Mouse (Mus musculus) heart, adult 2 months (tissue): ENCODE measurements around the gene Hist1h3b. TPM values are rescaled to one million over a fixed set of nuclear protein-coding genes. Genes with fewer than 3 reads are reported as not detected.

Experiments
- DNase-seq, 2 experiments: peaks; one replicate each; pipeline ENCODE4 v3.0.0; 2021
- H3K27ac ChIP-seq: fragments of 200-600 bp; 2 replicates; pipeline ENCODE4 v1.8.1; 2022
- H3K27me3 ChIP-seq: fragments of 200-500 bp; 2 replicates; pipeline ENCODE4 v1.6.1; 2012; ENCODE audit warnings: mild to moderate bottlenecking, low read length, inconsistent platforms, mixed read lengths; ENCODE audit not compliant: control insufficient read depth, insufficient read depth
- H3K36me3 ChIP-seq: fragments of 200-500 bp; 2 replicates; pipeline ENCODE4 v1.6.1; 2012; ENCODE audit warnings: low read length, inconsistent platforms; ENCODE audit not compliant: control insufficient read depth, insufficient read depth
- H3K4me1 ChIP-seq: fragments of 200-500 bp; 2 replicates; pipeline ENCODE4 v1.6.1; 2011; ENCODE audit warnings: low read length; ENCODE audit not compliant: control insufficient read depth, insufficient read depth
- H3K4me3 ChIP-seq: fragments of 200-600 bp; 2 replicates; pipeline ENCODE4 v1.8.1; 2022
- H3K79me2 ChIP-seq: fragments of 200-500 bp; replicated peaks from 2 replicates; pipeline ENCODE4 v1.6.1; 2012; ENCODE audit warnings: mild to moderate bottlenecking, inconsistent platforms, low read length, moderate library complexity, mixed read lengths; ENCODE audit not compliant: control insufficient read depth, insufficient read depth
- H3K9ac ChIP-seq: fragments of 200-500 bp; 2 replicates; pipeline ENCODE4 v1.6.1; 2012; ENCODE audit warnings: low read depth, mild to moderate bottlenecking, control low read depth, inconsistent platforms, low read length, mixed read lengths
- CTCF ChIP-seq: fragments of 200-600 bp; IDR thresholded peaks from 2 replicates; pipeline ENCODE4 v1.8.1; 2022; ENCODE audit warnings: antibody characterized with exemption, mild to moderate bottlenecking, moderate library complexity
- EP300 ChIP-seq: fragments of 200-500 bp; IDR thresholded peaks from 2 replicates; pipeline ENCODE4 v1.6.1; 2011; ENCODE audit warnings: low read depth, low read length, control low read depth; ENCODE audit not compliant: insufficient read depth
- POLR2A ChIP-seq: fragments of 200-500 bp; IDR thresholded peaks from 2 replicates; pipeline ENCODE4 v1.6.1; 2011; ENCODE audit warnings: mild to moderate bottlenecking, low read depth, low read length, control low read depth; ENCODE audit not compliant: insufficient read depth
- WGBS: fragments of 180-500 bp; shearing (Covaris S2); methylation state at CpG from one replicate; pipeline ENCODE4 v1.1.7; 2018; 5-methylcytosine and 5-hydroxymethylcytosine counted together
- intact Hi-C: fragments of 180-260 bp; cut with DNase I; formaldehyde crosslinking; loops from one replicate; pipeline ENCODE4 v1.15.1; 2025
- microRNA-seq, 2 experiments: library from miRNA; unstranded; fragments of <30 nt; microRNA quantifications; one replicate each; pipeline ENCODE4 v1.2.0; 2021
- polyA plus RNA-seq: library from polyadenylated mRNA; depleted of rRNA; stranded (reverse); fragments of >200 nt; gene quantifications from 2 replicates; pipeline ENCODE4 v1.2.3, GENCODE M21; 2012; rRNA removed
- total RNA-seq, 2 experiments: library from RNA; stranded (reverse); gene quantifications; 2 replicates each; pipeline ENCODE4 v1.2.3; 2021

Hist1h3b gene
- total and polyA plus RNA-seq, 3 experiments, result 1.7 to 8.0 (median 6.4) TPM

DNA sequence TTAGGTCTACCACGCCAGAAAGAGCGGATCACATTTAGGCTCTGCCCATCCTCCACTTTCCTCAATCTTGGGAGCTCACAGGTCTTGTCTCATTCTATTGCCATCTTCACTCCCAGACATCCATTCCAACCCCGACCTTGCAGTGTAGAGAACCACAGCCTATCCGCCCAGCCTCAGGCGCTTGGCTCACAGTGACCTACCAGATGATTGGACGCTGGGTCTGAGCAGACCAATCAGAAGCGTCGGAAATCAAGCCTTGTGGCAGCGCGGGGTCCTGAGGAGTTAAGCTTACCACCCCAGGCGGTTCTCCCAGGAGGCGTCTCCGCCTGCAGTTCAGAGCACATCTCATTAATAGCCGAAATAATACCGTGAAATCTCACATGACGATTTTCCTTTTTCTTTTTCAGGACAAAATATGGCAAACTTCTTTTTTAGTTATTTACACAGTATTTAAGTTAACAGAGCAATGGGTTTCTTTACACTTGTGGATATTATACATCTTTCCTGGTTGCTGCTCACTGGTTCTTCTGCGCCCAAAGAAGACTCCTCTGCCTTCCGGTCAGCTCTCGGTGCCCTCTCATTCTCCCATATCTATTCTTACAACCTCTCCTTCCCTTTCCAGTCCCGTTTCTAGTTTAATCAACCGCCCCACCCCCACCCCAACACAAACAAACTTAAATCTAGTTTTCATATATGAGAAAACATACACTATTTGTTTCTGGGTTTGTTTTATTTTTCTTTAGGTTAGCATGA, 20.7 kb downstream of the Hist1h3b start:
- 13% methylated on average over 21 of the region's 21 CpGs for WGBS
- DNase-seq, result peak; percentile 24 to 37
- no peaks in the 10 kb centered on the region for H3K79me2 ChIP-seq
- TF ChIP-seq POLR2A (no peak), CTCF (no peak), EP300 (no peak)
- H3K27me3 ChIP-seq, result no peaks in the 10 kb centered on the region
- intact Hi-C loops, result no loop called here
- H3K4me1 ChIP-seq, result peaks cover 1% of the 10 kb centered on the region; the same call in 1 of the 2 replicates
- H3K9ac ChIP-seq, result no peak overlapping the region
- no peaks in the 10 kb centered on the region for H3K36me3 ChIP-seq
- H3K4me3 ChIP-seq, result no peak overlapping the region
- no peak overlapping the region for H3K27ac ChIP-seq

DNA sequence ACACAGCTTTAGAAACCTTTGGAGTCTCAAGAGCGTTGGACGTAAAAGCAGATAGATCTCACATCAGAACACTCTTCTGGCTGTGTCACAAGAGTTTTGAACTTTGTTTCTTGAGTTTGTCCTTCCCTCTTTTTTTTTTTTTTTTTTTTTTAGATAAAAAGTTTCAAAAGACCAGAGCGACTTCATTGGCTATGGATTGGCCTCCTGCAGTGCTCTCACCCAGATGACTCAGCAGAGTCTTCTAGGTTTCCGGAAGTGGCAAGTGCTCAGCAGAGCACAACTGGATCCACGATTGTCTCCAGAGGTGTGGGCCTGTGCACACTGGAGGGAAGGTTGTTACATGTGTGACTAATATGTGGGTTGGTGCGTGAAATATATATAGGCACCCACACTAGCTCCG, 26.3 kb downstream of the Hist1h3b start:
- intact Hi-C loops, result no loop called here
- no peak for DNase-seq
- no peaks in the 10 kb centered on the region for H3K4me1 ChIP-seq
- H3K4me3 ChIP-seq, result no peak overlapping the region
- no peak overlapping the region for H3K9ac ChIP-seq
- H3K27me3 ChIP-seq, result no peaks in the 10 kb centered on the region
- H3K36me3 ChIP-seq, result no peaks in the 10 kb centered on the region
- TF ChIP-seq CTCF (no peak), EP300 (no peak), POLR2A (no peak)
- 90% methylated on average over 7 of the region's 7 CpGs for WGBS
- no peak overlapping the region for H3K27ac ChIP-seq
- no peaks in the 10 kb centered on the region for H3K79me2 ChIP-seq

DNA sequence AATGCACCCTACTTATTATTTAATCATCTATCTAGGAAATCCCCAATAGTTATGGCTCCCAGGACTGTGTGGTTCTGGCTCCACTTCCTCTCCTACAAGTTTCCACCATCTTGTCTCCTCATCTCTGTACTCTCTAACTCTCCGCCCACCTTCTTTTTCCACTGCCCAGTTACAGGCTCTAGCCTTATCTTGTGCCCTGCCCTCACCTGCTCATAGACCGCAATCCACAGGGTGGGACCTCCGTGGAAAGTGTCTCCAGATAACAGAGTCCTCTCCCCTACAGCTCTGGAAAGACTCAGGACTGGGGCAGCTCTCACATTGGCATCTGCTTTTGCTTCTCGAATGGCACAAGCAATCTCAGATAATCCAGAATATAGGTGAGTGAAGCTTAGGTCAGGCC, 27.0 kb downstream of the Hist1h3b start:
- 72% methylated on average over 4 of the region's 4 CpGs for WGBS
- no peak for TF ChIP-seq EP300
- TF ChIP-seq CTCF, result no peak
- no peak for TF ChIP-seq POLR2A
- intact Hi-C loops, result no loop called here

DNA sequence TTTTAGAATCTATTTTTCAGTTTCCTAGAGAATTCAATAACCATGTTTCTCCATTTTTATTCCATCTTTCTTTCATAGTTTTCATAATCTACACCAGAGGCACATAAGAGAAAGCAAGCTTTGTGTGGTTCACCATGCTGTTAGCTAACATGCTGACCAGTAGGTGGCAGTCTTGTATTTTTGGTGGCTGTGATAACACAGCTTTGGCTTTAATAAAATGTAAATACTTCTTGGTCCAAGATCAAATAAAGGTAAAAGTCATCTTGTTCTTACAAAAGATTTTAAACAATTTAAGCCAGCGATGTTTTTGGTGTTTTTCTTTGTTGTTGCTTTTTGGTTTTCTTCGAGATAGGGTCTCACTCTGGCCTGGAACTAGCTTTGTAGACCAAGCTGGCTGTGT, 40.5 kb downstream of the Hist1h3b start:
- peak in 1 of 2 experiments; percentile 8 for DNase-seq
- TF ChIP-seq POLR2A (no peak), CTCF (peak; percentile 93; the same call in 1 of the 2 replicates), EP300 (no peak)

More for the DNA sequence above, 27.0 kb downstream of the Hist1h3b start:
- Histone ChIP-seq H3K27ac (no peak overlapping the region), H3K4me1 (no peaks in the 10 kb centered on the region), H3K27me3 (no peaks in the 10 kb centered on the region), H3K4me3 (no peak overlapping the region), H3K79me2 (no peaks in the 10 kb centered on the region), H3K9ac (no peak overlapping the region), H3K36me3 (no peaks in the 10 kb centered on the region)
- no peak for DNase-seq

DNA sequence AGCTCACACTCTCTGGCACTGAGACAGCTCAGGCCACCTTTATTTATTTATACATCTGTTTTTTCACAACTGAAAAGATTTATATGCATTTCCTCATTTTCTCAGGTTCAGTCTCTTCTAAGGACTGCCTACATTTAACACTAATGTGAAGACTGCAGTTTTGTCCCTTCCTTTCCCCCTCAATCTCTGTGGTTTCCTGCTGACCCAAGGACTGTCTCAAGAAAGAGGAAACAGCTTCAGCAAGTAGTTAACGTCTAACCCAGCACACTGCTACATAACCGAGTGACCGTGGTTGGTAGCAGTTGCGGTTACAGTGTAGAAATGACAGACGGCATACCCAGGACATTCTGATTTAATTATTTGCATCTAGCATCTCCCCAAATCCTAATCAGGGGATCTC, 47.3 kb downstream of the Hist1h3b start:
- Histone ChIP-seq H3K36me3 (no peaks in the 10 kb centered on the region), H3K27ac (no peak overlapping the region), H3K79me2 (no peaks in the 10 kb centered on the region), H3K4me3 (no peak overlapping the region), H3K9ac (no peak overlapping the region), H3K4me1 (no peaks in the 10 kb centered on the region), H3K27me3 (no peaks in the 10 kb centered on the region)
- DNase-seq, result no peak
- TF ChIP-seq CTCF (no peak), EP300 (no peak), POLR2A (no peak)
- intact Hi-C loops, result no loop called here
- 68% methylated on average over 5 of the region's 5 CpGs for WGBS

More for the DNA sequence above, 40.5 kb downstream of the Hist1h3b start:
- intact Hi-C loops, result loop anchor here (5.0 kb wide), 1 partner anchor 505 kb away; no protein-coding TSS in a partner anchor
- H3K27me3 ChIP-seq, result no peaks in the 10 kb centered on the region
- 41% methylated on average over 2 of the region's 2 CpGs for WGBS
- no peaks in the 10 kb centered on the region for H3K4me1 ChIP-seq
- H3K27ac ChIP-seq, result no peak overlapping the region
- no peaks in the 10 kb centered on the region for H3K36me3 ChIP-seq
- no peak overlapping the region for H3K4me3 ChIP-seq
- no peaks in the 10 kb centered on the region for H3K79me2 ChIP-seq
- no peak overlapping the region for H3K9ac ChIP-seq

Small RNA genes lying within 50 kb of the gene (microRNA-seq; reads per million reads assigned to microRNA genes)
- 0 reads per million in 2 experiments for gene Gm44314
- 0 reads per million in 2 experiments for gene Gm44484

Other genes starting within 250 kb of the Hist1h3b start
Only the 30 nearest of the 37 such genes appear.
- gene Hist1h1d, start 199.0 kb upstream of the Hist1h3b start, total RNA-seq, result under 1 TPM; 0.86 to 0.91 TPM
- 0.04 and 0.09 TPM in 2 replicates for gene Hist1h1d, start 199.0 kb upstream of the Hist1h3b start, polyA plus RNA-seq
- 10 to 100 TPM; 14.0 to 14.6 TPM for gene Hist1h3e, start 189.9 kb upstream of the Hist1h3b start, total RNA-seq
- 1.8 and 2.0 TPM in 2 replicates for gene Hist1h3e, start 189.9 kb upstream of the Hist1h3b start, polyA plus RNA-seq
- gene Hist1h2ae, start 181.0 kb upstream of the Hist1h3b start, total RNA-seq, result 1 to 10 TPM; 1.8 to 2.8 TPM
- gene Hist1h2ae, start 181.0 kb upstream of the Hist1h3b start, polyA plus RNA-seq, result 0.49 and 0.50 TPM in 2 replicates
- 10 to 100 TPM; 16.4 to 19.5 TPM for gene Hist1h2bg, start 180.9 kb upstream of the Hist1h3b start, total RNA-seq
- 3.3 TPM in 2 replicates for gene Hist1h2bg, start 180.9 kb upstream of the Hist1h3b start, polyA plus RNA-seq
- gene Hist1h2bf, start 178.1 kb upstream of the Hist1h3b start, total RNA-seq, result 1 to 10 TPM; 5.2 to 8.4 TPM
- 1.00 TPM in 1 of 2 replicates, not detected in the other for gene Hist1h2bf, start 178.1 kb upstream of the Hist1h3b start, polyA plus RNA-seq
- gene Hist1h2ad, start 177.9 kb upstream of the Hist1h3b start, total RNA-seq, result 1 to 10 TPM; 1.4 to 2.8 TPM
- gene Hist1h2ad, start 177.9 kb upstream of the Hist1h3b start, polyA plus RNA-seq, result 0.61 TPM in 1 of 2 replicates, not detected in the other
- gene Hist1h3d, start 176.5 kb upstream of the Hist1h3b start, total RNA-seq, result 1 to 10 TPM; 1.5 to 2.3 TPM
- gene Hist1h3d, start 176.5 kb upstream of the Hist1h3b start, polyA plus RNA-seq, result 1.1 and 1.6 TPM in 2 replicates
- 10 to 100 TPM; 47.3 to 51.7 TPM for gene Hist1h4d, start 170.7 kb upstream of the Hist1h3b start, total RNA-seq
- 1.7 and 2.5 TPM in 2 replicates for gene Hist1h4d, start 170.7 kb upstream of the Hist1h3b start, polyA plus RNA-seq
- gene Hist1h2be, start 131.1 kb upstream of the Hist1h3b start, total RNA-seq, result 1 to 10 TPM; 8.8 to 9.8 TPM
- 2.4 and 4.9 TPM in 2 replicates for gene Hist1h2be, start 131.1 kb upstream of the Hist1h3b start, polyA plus RNA-seq
- 10 to 100 TPM; 20.4 to 28.8 TPM for gene Hist1h1e, start 129.7 kb upstream of the Hist1h3b start, total RNA-seq
- 1.3 and 3.2 TPM in 2 replicates for gene Hist1h1e, start 129.7 kb upstream of the Hist1h3b start, polyA plus RNA-seq
- 1 to 10 TPM; 1.3 to 1.6 TPM for gene Hist1h2ac, start 68.3 kb upstream of the Hist1h3b start, total RNA-seq
- 0.57 and 0.76 TPM in 2 replicates for gene Hist1h2ac, start 68.3 kb upstream of the Hist1h3b start, polyA plus RNA-seq
- 10 to 100 TPM; 73.4 to 78.7 TPM for gene Hist1h2bc, start 68.1 kb upstream of the Hist1h3b start, total RNA-seq
- gene Hist1h2bc, start 68.1 kb upstream of the Hist1h3b start, polyA plus RNA-seq, result 119 and 135 TPM in 2 replicates
- not detected for gene Hist1h1t, start 56.5 kb upstream of the Hist1h3b start, total RNA-seq
- gene Hist1h1t, start 56.5 kb upstream of the Hist1h3b start, polyA plus RNA-seq, result not detected in 2 replicates
- 10 to 100 TPM; 42.3 to 45.8 TPM for gene Hist1h4c, start 53.8 kb upstream of the Hist1h3b start, total RNA-seq
- gene Hist1h4c, start 53.8 kb upstream of the Hist1h3b start, polyA plus RNA-seq, result 1.5 and 3.2 TPM in 2 replicates
- gene Hfe, start 41.4 kb upstream of the Hist1h3b start, total RNA-seq, result 10 to 100 TPM; 58.9 to 62.8 TPM
- 16.8 and 21.1 TPM in 2 replicates for gene Hfe, start 41.4 kb upstream of the Hist1h3b start, polyA plus RNA-seq
- gene Hist1h1c, start 13.5 kb upstream of the Hist1h3b start, total RNA-seq, result 100 to 1,000 TPM; 147 to 185 TPM
- gene Hist1h1c, start 13.5 kb upstream of the Hist1h3b start, polyA plus RNA-seq, result 55.5 and 80.0 TPM in 2 replicates
- 1 to 10 TPM in 1 of 2 experiments, not detected in 1; 2.5 TPM for gene Hist1h3c, start 6.7 kb upstream of the Hist1h3b start, total RNA-seq
- 0.64 TPM in 1 of 2 replicates, not detected in the other for gene Hist1h3c, start 6.7 kb upstream of the Hist1h3b start, polyA plus RNA-seq
- 1 to 10 TPM; 3.2 to 4.9 TPM for gene Hist1h2bb, start 5.5 kb upstream of the Hist1h3b start, total RNA-seq
- gene Hist1h2bb, start 5.5 kb upstream of the Hist1h3b start, polyA plus RNA-seq, result 0.47 and 0.76 TPM in 2 replicates
- 1 to 10 TPM; 4.4 to 6.7 TPM for gene Hist1h2ab, start 1.1 kb upstream of the Hist1h3b start, total RNA-seq
- 0.51 TPM in 1 of 2 replicates, not detected in the other for gene Hist1h2ab, start 1.1 kb upstream of the Hist1h3b start, polyA plus RNA-seq
- 10 to 100 TPM in 1 of 2 experiments, 1 to 10 TPM in 1; 4.9 to 11.3 TPM for gene Hist1h4b, start 4.7 kb downstream of the Hist1h3b start, total RNA-seq
- gene Hist1h4b, start 4.7 kb downstream of the Hist1h3b start, polyA plus RNA-seq, result 1.1 TPM in 1 of 2 replicates, not detected in the other
- gene Hist1h4a, start 9.0 kb downstream of the Hist1h3b start, total RNA-seq, result 1 to 10 TPM; 6.2 to 7.2 TPM
- gene Hist1h4a, start 9.0 kb downstream of the Hist1h3b start, polyA plus RNA-seq, result 0.47 TPM in 1 of 2 replicates, not detected in the other
- gene Hist1h3a, start 10.1 kb downstream of the Hist1h3b start, total RNA-seq, result 1 to 10 TPM; 5.1 to 8.9 TPM
- not detected in 2 replicates for gene Hist1h3a, start 10.1 kb downstream of the Hist1h3b start, polyA plus RNA-seq
- gene Hist1h1a, start 11.4 kb downstream of the Hist1h3b start, total RNA-seq, result 1 to 10 TPM; 2.0 to 3.4 TPM
- 0.21 and 0.26 TPM in 2 replicates for gene Hist1h1a, start 11.4 kb downstream of the Hist1h3b start, polyA plus RNA-seq
- gene Trim38, start 17.6 kb downstream of the Hist1h3b start, total RNA-seq, result under 1 TPM in 1 of 2 experiments, not detected in 1; 0.11 TPM
- 0.08 and 0.12 TPM in 2 replicates for gene Trim38, start 17.6 kb downstream of the Hist1h3b start, polyA plus RNA-seq
- gene Slc17a2, start 54.7 kb downstream of the Hist1h3b start, total RNA-seq, result not detected
- 0.06 and 0.09 TPM in 2 replicates for gene Slc17a2, start 54.7 kb downstream of the Hist1h3b start, polyA plus RNA-seq
- not detected for gene Slc17a3, start 87.2 kb downstream of the Hist1h3b start, total RNA-seq
- gene Slc17a3, start 87.2 kb downstream of the Hist1h3b start, polyA plus RNA-seq, result not detected in 2 replicates
- not detected for gene Slc17a1, start 115.5 kb downstream of the Hist1h3b start, total RNA-seq
- not detected in 2 replicates for gene Slc17a1, start 115.5 kb downstream of the Hist1h3b start, polyA plus RNA-seq
- gene Slc17a4, start 162.7 kb downstream of the Hist1h3b start, total RNA-seq, result not detected
- not detected in 2 replicates for gene Slc17a4, start 162.7 kb downstream of the Hist1h3b start, polyA plus RNA-seq
- not detected for gene Hist1h2ba, start 181.9 kb downstream of the Hist1h3b start, total RNA-seq
- gene Hist1h2ba, start 181.9 kb downstream of the Hist1h3b start, polyA plus RNA-seq, result not detected in 2 replicates
- gene Hist1h2aa, start 182.2 kb downstream of the Hist1h3b start, total RNA-seq, result not detected
- not detected in 2 replicates for gene Hist1h2aa, start 182.2 kb downstream of the Hist1h3b start, polyA plus RNA-seq